Mouse (Mus musculus): Measurements from ENCODE around the gene Olfr1313. TPM values are rescaled to one million over a fixed set of nuclear protein-coding genes. Genes with fewer than 3 reads are reported as not detected.

Olfr1313 gene
- not detected in 2 replicates for polyA plus RNA-seq (2012; ENCODE audit: low replicate concordance)

GRCm38 (mm10) chr2:112077743-112078142 lies at the start of gene Olfr1313:
Gene Olfr1313 (minus strand): TSS chr2:112077843.

GRCm38 (mm10) chr2:112115340-112115739 lies 37.7 kb upstream of the Olfr1313 start, which contains the start of gene Olfr1315-ps1:
Gene Olfr1315-ps1 (minus strand): TSS chr2:112115440.

GRCm38 (mm10) chr2:112096681-112097080 lies 19.0 kb upstream of the Olfr1313 start, which contains the start of gene Olfr1314:
Gene Olfr1314 (minus strand): TSS chr2:112096781.

GRCm38 (mm10) chr2:112050138-112050537 lies 27.5 kb downstream of the Olfr1313 start, which contains the start of gene Olfr1312:
Gene Olfr1312 (minus strand): TSS chr2:112050238.

GRCm38 (mm10) chr2:112024312-112024711 lies 53.3 kb downstream of the Olfr1313 start, which contains the start of gene Olfr1311:
Gene Olfr1311 (minus strand): TSS chr2:112024412.

Other genes with a start within 250 kb of the Olfr1313 start
- not detected in 2 replicates for gene Olfr1305, start 200.7 kb downstream of the Olfr1313 start, polyA plus RNA-seq (2012; ENCODE audit: low replicate concordance)
- gene Olfr1306, start 161.6 kb downstream of the Olfr1313 start, polyA plus RNA-seq (2012; ENCODE audit: low replicate concordance): not detected in 2 replicates
- 0.01 TPM in 1 of 2 replicates, not detected in the other for gene Olfr1307, start 128.4 kb downstream of the Olfr1313 start, polyA plus RNA-seq (2012; ENCODE audit: low replicate concordance)
- gene Olfr1308, start 112.9 kb downstream of the Olfr1313 start, polyA plus RNA-seq (2012; ENCODE audit: low replicate concordance): not detected in 2 replicates
- gene Olfr1309, start 87.6 kb downstream of the Olfr1313 start, polyA plus RNA-seq (2012; ENCODE audit: low replicate concordance): not detected in 2 replicates
- not detected in 2 replicates for gene Olfr1310, start 65.1 kb downstream of the Olfr1313 start, polyA plus RNA-seq (2012; ENCODE audit: low replicate concordance)
- gene Olfr1311, start 53.4 kb downstream of the Olfr1313 start, polyA plus RNA-seq (2012; ENCODE audit: low replicate concordance): not detected in 2 replicates
- 0.03 TPM in 1 of 2 replicates, not detected in the other for gene Olfr1312, start 27.6 kb downstream of the Olfr1313 start, polyA plus RNA-seq (2012; ENCODE audit: low replicate concordance)
- not detected in 2 replicates for gene Olfr1314, start 18.9 kb upstream of the Olfr1313 start, polyA plus RNA-seq (2012; ENCODE audit: low replicate concordance)
- not detected in 2 replicates for gene Olfr1315-ps1, start 37.6 kb upstream of the Olfr1313 start, polyA plus RNA-seq (2012; ENCODE audit: low replicate concordance)
- not detected in 2 replicates for gene Olfr1316, start 57.1 kb upstream of the Olfr1313 start, polyA plus RNA-seq (2012; ENCODE audit: low replicate concordance)
- not detected in 2 replicates for gene Olfr1317, start 62.5 kb upstream of the Olfr1313 start, polyA plus RNA-seq (2012; ENCODE audit: low replicate concordance)
- gene Olfr1318, start 76.4 kb upstream of the Olfr1313 start, polyA plus RNA-seq (2012; ENCODE audit: low replicate concordance): not detected in 2 replicates
- 32.0 and 38.3 TPM in 2 replicates for gene Lpcat4, start 161.6 kb upstream of the Olfr1313 start, polyA plus RNA-seq (2012; ENCODE audit: low replicate concordance)
- not detected in 2 replicates for gene Nutm1, start 181.4 kb upstream of the Olfr1313 start, polyA plus RNA-seq (2012; ENCODE audit: low replicate concordance)
- 71.1 and 91.1 TPM in 2 replicates for gene Nop10, start 184.1 kb upstream of the Olfr1313 start, polyA plus RNA-seq (2012; ENCODE audit: low replicate concordance)
- gene Slc12a6, start 188.0 kb upstream of the Olfr1313 start, polyA plus RNA-seq (2012; ENCODE audit: low replicate concordance): 7.6 and 8.0 TPM in 2 replicates
- gene Gm21985, start 188.5 kb upstream of the Olfr1313 start, polyA plus RNA-seq (2012; ENCODE audit: low replicate concordance): not detected in 2 replicates

Data from leukemia stem cell, adult 10-12 weeks (primary cell).